Mouse (Mus musculus) thymus, adult 2 months (tissue): ENCODE results near the gene Farp1.

Experiments used
- CTCF ChIP-seq: fragments of 200-500 bp; IDR thresholded peaks from 2 replicates; pipeline ENCODE4 v1.5.1; 2012; ENCODE audit warnings: mild to moderate bottlenecking, control low read depth, low read length, moderate library complexity, borderline replicate concordance; ENCODE audit not compliant: control insufficient read depth, poor library complexity, insufficient read depth; ENCODE audit errors: extremely low read depth
- POLR2A ChIP-seq: fragments of 200-500 bp; IDR thresholded peaks from 2 replicates; pipeline ENCODE4 v1.6.1; 2012; ENCODE audit warnings: mild to moderate bottlenecking, low read length, control low read depth, moderate library complexity; ENCODE audit not compliant: control insufficient read depth, poor library complexity, insufficient read depth; ENCODE audit errors: extremely low read depth

DNA sequence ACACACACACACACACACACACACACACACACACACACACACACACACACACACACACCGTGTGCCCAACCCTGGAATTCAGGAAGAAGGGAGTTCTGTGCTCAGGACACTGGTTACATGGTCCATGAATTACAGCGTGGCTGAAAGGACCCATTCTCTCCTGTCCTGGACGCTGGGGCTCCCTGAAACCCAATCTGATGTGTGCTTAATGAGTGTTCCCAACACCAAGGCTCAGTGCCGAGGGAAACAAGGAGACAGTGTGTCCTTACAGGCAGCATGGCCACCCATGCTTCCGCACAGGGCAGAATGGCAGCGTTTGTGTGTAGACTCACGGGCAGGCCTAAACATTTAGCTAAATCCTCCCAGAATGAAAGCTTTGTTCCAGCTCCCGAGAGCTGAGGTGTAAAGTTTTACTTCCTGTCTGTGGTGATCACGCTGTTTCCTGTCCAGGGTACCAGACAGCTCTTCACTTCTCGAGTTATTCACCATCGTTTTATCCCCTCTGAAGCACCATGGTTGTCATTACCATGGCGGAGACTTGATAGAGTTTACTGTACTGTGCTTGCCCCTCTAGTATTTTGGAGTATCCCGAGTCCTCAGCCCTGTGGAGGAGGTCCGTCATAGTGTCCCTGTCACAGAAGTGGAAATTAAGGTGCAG, 164.0 kb downstream of the Farp1 start:
- TF ChIP-seq CTCF (no peak), POLR2A (no peak)
